Mouse (Mus musculus): ENCODE results near the gene Poln.

Gene Poln

GRCm38 (mm10) chr5:33995843-33996693 is 173.2 kb downstream of the Poln start, which contains the start of gene Nat8l:
TSS of gene Nat8l (plus strand) at chr5:33995984.
- in situ Hi-C loops (cut with MboI, MseI), result no loop called here

- in situ Hi-C loops (cut with MboI, MseI), result no loop called here
These were observed 174.3 kb downstream of the Poln start for GRCm38 (mm10) chr5:33994671-33995625.

GRCm38 (mm10) chr5:33983309-33984121 is 185.7 kb downstream of the Poln start, which contains the start of gene Gm1673:
TSS of gene Gm1673 (plus strand) at chr5:33983433.
- in situ Hi-C loops (cut with MboI, MseI), result no loop called here

GRCm38 (mm10) chr5:33982731-33983259 is 186.5 kb downstream of the Poln start:
- in situ Hi-C loops (cut with MboI, MseI), result no loop called here

- in situ Hi-C loops (cut with MboI, MseI), result no loop called here
These were observed 193.0 kb downstream of the Poln start for GRCm38 (mm10) chr5:33976267-33976666.

GRCm38 (mm10) chr5:33974736-33975135 is 194.5 kb downstream of the Poln start:
- in situ Hi-C loops (cut with MboI, MseI), result no loop called here

GRCm38 (mm10) chr5:33959382-33959781 is 209.9 kb downstream of the Poln start:
- in situ Hi-C loops (cut with MboI, MseI), result no loop called here

Data from T-helper 2 cell (primary cell).